Mouse (Mus musculus): ENCODE measurements around the gene Gm13030.
"Not testable (repeated sequence)": the region's sequence is repeated elsewhere in the genome, so short reads cannot be mapped to it uniquely, and the experiment has no call there.

Gm13030 gene

GRCm38 (mm10) chr4:138873864-138874263 lies at the start of gene Gm13030:
Gene Gm13030, minus strand, starts transcription at chr4:138873964.
- no peak for ATAC-seq (ENCODE audit: low TSS enrichment)

DNA sequence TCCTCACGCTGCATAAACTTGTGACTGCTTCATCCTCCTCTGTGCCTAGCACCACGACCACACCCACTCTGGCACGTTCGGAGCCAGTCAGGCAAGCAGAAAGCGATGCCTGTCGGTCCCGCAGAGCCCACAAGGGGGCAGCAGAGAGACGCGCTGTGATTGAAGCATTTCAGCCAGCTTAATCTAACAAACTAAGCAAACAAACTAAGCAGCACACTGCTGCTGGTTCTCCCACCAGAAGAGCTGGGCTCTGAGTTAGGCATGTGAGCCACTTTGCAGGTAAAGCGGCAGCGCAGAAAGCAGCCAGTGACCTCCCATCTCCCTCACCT lies 48.3 kb upstream of the Gm13030 start:
- ATAC-seq (ENCODE audit: low TSS enrichment), result peak; percentile 85

- ATAC-seq (ENCODE audit: low TSS enrichment), result no peak
Observed at GRCm38 (mm10) chr4:138921254-138922130, 47.7 kb upstream of the Gm13030 start.

DNA sequence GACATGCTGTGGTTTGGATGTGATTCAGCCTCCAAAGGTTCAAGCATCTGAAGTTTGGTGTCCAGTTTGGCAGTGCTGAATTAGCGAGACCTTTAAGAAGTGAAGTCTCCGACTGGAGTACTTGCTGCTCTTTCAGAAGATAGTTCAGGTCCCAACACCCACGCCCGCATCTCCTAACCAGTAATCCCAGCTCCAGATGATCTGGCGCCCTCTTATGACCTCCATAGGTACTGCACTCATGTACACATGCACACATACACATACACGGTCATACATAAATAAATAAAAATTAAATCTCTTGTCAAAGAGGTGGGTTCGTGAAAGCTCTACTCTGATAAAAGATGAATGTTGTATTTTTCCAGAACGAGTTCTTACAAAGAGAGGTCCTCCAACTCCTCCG lies 43.5 kb upstream of the Gm13030 start:
- no peak for ATAC-seq (ENCODE audit: low TSS enrichment)

GRCm38 (mm10) chr4:138913797-138914196 lies 40.0 kb upstream of the Gm13030 start, which contains the start of gene Otud3:
Gene Otud3, minus strand, starts transcription at chr4:138913945.
- peak; percentile 83 for ATAC-seq (ENCODE audit: low TSS enrichment)

DNA sequence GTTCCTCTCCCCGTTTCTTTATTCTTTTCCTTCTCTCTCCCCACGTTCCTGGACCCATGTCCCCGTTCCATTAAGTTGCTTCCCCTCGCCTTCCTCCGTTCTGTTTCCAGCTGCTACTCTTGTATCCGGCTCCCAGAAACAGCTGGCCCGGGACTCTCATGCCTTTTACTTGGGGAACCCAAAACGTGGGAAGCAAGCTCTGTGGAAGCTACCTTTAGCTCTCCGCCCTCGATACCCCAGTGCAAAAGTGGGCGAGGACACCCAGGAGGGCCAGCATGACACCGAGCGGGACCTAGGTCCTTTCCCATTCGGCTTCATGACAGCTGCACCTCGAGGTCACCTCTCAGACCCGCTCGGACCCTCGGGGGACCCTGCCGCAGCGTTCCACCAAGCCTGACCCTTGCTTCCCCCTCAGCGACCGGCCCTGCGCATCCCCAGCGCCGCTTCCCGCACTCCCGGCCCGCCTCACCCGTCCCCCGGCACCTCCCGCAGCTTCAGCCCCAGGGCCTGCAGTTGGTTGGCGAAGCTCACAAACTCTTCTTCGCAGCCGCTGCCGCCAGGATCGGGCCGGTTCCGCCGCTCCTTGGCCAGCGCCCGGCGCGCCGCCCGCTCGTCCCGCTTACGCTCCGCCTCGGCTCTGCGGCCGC lies 39.5 kb upstream of the Gm13030 start:
- ATAC-seq (ENCODE audit: low TSS enrichment), result peak; percentile 20; the same call in 1 of the 2 replicates

DNA sequence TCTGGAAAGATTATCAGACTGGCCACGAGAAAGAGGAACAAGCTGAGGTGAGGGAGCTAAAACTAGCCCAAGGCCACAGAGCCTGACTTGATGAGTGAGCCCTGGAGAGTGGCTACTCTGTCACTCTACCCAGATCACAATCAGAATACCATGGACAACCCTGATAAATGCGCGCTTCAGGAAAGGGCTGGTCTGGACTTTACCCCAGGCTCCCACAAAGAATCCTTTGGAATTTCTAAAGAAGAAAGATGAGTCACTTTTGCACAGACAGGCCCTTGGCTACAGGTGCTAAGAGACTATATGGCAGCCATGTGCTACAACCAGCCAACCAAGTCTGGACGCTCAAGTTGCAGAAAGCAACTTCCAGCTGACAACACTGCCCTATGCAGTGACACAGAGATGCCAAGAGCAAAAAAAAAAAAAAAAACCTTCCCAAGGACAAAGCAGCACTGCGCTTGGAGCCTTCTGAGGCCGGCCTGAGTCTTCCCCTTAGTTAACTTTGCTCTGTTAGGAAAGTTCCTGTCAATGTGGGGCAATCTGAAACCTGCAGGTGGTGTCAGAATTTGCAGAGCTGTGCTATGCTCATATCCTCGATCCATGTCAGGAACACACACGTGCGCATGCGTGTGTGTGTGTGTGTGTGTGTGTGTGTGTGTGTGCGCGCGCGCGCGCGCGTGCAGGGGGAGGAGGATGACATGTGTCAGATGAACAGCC lies 32.0 kb upstream of the Gm13030 start:
- ATAC-seq (ENCODE audit: low TSS enrichment), result no peak

GRCm38 (mm10) chr4:138899361-138899760 lies 25.6 kb upstream of the Gm13030 start:
- peak; percentile 39; the same call in 1 of the 2 replicates for ATAC-seq (ENCODE audit: low TSS enrichment)

DNA sequence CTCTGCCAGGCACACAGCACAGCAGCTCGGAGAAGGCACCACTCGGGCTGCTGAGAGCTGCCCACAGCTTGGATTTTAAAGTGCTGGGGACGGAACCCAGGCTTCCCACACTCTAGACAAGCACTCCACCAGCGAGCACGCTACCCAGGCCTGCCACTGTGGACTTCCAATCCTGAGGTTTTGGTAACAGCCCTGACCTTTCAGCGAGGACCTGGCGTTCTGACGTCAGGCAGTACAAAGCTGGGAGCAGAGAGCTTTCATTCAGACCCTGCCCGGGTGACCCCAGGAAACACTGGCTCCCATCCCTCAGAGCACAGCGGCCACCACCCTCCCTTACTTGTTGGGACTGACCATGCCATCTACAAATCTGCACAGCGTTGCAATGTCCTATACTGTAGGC lies 20.0 kb upstream of the Gm13030 start:
- ATAC-seq (ENCODE audit: low TSS enrichment), result peak; percentile 27; the same call in 1 of the 2 replicates

DNA sequence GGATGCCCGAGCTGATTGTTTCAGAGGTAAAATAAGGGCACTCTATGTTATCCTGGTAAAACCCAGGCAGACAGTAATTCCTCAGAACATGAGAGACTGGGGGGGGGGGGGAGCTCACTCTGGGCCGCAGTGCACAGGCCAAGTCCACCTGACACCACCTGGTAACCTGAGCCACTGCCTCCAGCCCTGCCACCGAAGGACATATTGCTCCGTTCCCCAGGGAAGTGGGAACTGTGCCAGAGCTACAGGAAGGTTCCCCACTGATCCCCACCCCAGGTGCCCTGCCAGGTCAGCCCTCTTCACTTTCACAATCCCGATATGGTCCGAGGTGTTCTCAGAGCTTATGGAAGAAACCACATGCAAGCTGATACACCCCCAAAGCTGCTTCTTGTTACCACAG lies 18.9 kb upstream of the Gm13030 start:
- no peak for ATAC-seq (ENCODE audit: low TSS enrichment)

GRCm38 (mm10) chr4:138889635-138890034 lies 15.9 kb upstream of the Gm13030 start:
- ATAC-seq (ENCODE audit: low TSS enrichment), result peak; percentile 50; the same call in 1 of the 2 replicates

- no peak for ATAC-seq (ENCODE audit: low TSS enrichment)
Observed at GRCm38 (mm10) chr4:138889165-138889564, 15.4 kb upstream of the Gm13030 start.

DNA sequence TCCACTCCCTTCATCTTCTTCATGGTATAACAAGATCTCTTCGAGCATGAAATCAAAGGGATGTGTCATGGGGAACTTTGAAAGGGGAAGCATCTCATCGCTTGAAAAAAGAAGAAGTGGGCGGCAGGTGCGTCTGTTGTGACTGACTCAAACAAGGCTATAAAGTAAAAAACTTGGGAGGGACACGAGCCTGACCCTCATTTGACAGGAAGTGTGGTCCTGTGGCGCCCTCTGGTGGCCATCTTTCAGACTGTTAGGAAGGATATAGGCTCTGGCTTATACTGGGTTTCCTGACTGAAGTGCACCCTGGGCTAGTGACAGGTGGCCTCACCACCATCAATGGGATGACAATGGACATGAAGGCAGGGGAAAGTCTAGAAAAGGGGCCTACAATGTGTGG lies 10.5 kb upstream of the Gm13030 start:
- ATAC-seq (ENCODE audit: low TSS enrichment), result peak; percentile 50; the same call in 1 of the 2 replicates

DNA sequence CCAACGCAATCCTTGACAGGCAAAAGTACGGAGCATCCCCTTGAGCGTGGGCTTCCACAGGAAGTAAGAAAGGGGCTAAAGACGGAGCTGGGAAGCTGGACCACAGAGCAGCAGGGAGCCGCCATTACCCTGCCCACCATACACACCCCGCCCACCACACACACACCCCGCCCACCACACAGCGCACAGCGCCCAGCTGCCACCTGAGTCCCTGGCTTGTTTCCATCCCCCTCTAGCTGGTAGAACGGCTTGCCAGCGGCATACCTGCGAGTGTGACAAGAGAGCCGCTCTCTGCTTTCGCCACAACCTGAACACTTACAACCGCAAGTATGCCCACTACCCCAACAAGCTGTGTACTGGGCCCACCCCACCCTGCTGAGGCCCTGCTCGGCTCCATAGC lies 8.4 kb upstream of the Gm13030 start:
- peak; percentile 26; the same call in 1 of the 2 replicates for ATAC-seq (ENCODE audit: low TSS enrichment)

- no peak for ATAC-seq (ENCODE audit: low TSS enrichment)
Observed at GRCm38 (mm10) chr4:138880811-138881584, 7.2 kb upstream of the Gm13030 start.

DNA sequence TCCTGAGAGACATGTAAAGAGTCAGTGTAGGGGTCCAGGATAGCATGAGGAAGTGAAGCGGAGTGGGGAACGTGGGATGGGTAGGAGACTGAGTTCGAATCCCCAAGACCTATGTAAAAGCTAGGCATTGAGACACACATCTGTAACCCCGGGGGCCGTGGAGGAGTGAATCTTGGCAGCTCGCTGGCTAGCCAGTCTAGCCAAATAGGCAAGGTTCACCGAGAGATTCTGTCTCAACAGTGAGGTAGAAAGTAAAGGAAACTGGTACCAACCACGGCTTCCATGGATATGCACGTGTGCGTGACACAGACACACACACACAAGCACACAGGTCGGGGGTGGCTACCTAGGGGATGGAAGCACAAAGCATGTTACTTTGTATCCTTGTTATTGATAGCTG lies 6.0 kb upstream of the Gm13030 start:
- ATAC-seq (ENCODE audit: low TSS enrichment), result no peak

DNA sequence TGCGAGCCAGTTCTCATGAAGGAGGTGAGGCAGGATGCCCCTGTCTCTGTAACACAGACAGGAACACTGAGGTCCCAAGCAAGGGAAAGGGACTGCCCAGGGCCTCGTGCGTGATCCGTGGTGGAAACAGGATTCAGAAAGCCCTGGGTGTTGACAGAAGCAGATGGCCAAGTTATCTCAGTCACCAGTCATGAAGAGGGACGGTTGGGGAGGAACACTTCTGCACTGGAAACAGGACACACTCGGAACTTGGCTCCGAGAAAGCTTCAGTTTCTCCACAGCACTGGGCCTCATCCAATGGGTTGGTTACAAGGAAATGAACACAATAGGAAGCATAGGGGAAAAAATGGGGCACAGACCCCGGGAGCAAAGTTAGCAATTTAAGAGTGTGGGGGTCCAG lies 5.0 kb upstream of the Gm13030 start:
- no peak for ATAC-seq (ENCODE audit: low TSS enrichment)

- no peak for ATAC-seq (ENCODE audit: low TSS enrichment)
Observed at GRCm38 (mm10) chr4:138877731-138878130, 4.0 kb upstream of the Gm13030 start, which contains the start of gene Pla2g2e. Gene Pla2g2e, plus strand, starts transcription at chr4:138877942.

- no peak for ATAC-seq (ENCODE audit: low TSS enrichment)
Observed at GRCm38 (mm10) chr4:138875986-138876385, 2.2 kb upstream of the Gm13030 start.

GRCm38 (mm10) chr4:138875275-138875674 lies 1.5 kb upstream of the Gm13030 start:
- not testable (repeated sequence) for ATAC-seq (ENCODE audit: low TSS enrichment)

GRCm38 (mm10) chr4:138868666-138869065 lies 5.1 kb downstream of the Gm13030 start:
- ATAC-seq (ENCODE audit: low TSS enrichment), result no peak
